8 mouse cellular contexts compared by ENCODE assay signal in the genomic region with DNA sequence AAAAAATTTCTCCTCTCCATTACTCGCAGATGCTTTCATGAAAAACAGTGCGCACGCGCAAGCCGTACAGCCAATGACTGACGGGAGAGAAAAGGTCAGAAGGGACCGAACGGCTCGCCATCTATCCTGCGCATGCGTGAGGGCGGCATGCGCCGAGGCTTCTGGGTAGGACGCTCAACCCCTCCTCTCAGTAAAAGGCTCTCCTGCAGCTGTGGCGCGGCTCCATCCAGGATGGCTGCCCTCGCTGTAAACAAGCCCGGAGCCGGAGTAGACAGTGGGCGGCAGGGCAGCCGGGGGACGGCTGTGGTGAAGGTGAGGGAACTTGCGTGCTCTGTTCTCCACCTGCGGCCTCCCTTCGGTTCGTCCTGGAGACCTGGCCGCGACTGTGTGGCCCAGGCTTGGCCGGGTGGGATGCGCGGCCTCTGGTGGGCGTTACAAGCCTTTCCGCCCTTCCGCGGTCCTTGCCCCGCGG. TPM values are rescaled to one million over a fixed set of nuclear protein-coding genes. Genes with fewer than 3 reads are reported as not detected.
DNase-seq lines count a peak whose midpoint lies in the region; ATAC-seq lines count a peak whose summit lies in the region.

Gene Trim23, plus strand, starts transcription at position 148 of the 472 bp plus-strand sequence.

- no peaks in the 10 kb centered on the region for H3K27me3 ChIP-seq in lung, embryonic 16.5 days (ENCODE audit: control insufficient read depth, insufficient read depth, low read depth, low read length)

- peak; percentile 97 for DNase-seq in MEL-GATA-1-ER (ENCODE audit: extremely low read depth, low read depth)
- peak; percentile 97 for DNase-seq in cerebellum, adult 8-10 months
- DNase-seq in forelimb bud, embryonic 11.5 days (ENCODE audit: low read depth, low spot score) = peak; percentile 99
- DNase-seq in layer of hippocampus, adult 9-10 months (ENCODE audit: low spot score) = peak; percentile 93
- DNase-seq in ovary, postnatal 10 days (ENCODE audit: low spot score) = peak; percentile 85
- peak; percentile 96 to 97 for DNase-seq in thymus, postnatal 10 days (ENCODE audit: low spot score in 2 of 2)

- under 1% methylated on average over 38 of the region's 38 CpGs for WGBS in lung, embryonic 16.5 days

- peak within 1 kb of the TSS; percentile 82 for H3K27ac ChIP-seq in lung, embryonic 16.5 days (ENCODE audit: low read length)

- peak; percentile 96 for ATAC-seq in hematopoietic stem cell, adult 5-6 weeks (replicated peaks in 1 of 2; ENCODE audit: insufficient read depth in 1 of 2, low FRiP score in 2 of 2, low TSS enrichment in 1 of 2, low read depth in 1 of 2, poor library complexity in 2 of 2, severe bottlenecking in 2 of 2)
- peak; percentile 100 for ATAC-seq in lung, embryonic 16.5 days (ENCODE audit: low read depth)

- H3K4me2 ChIP-seq in lung, embryonic 16.5 days (ENCODE audit: low read depth, low read length) = peak within 1 kb of the TSS; percentile 81

- peaks cover 7% of the 10 kb centered on the region for H3K36me3 ChIP-seq in lung, embryonic 16.5 days (ENCODE audit: control insufficient read depth, insufficient read depth, low read length)

- no peaks in the 10 kb centered on the region for H3K9me3 ChIP-seq in lung, embryonic 16.5 days (ENCODE audit: control insufficient read depth, low read length)

- H3K4me1 ChIP-seq in lung, embryonic 16.5 days (replicated peaks; ENCODE audit: control insufficient read depth, insufficient read depth, low read length) = peaks cover 9% of the 10 kb centered on the region; the same call in 1 of the 2 replicates

- H3K9ac ChIP-seq in lung, embryonic 16.5 days (ENCODE audit: low read length) = peak within 1 kb of the TSS; percentile 90

- peak within 1 kb of the TSS; percentile 72 for H3K4me3 ChIP-seq in lung, embryonic 16.5 days (ENCODE audit: low read length)

RNA-seq across cellular contexts. Expression of gene Trim23, which starts in this region (rescaled TPM):
- 33.5 and 43.5 TPM in 2 replicates for total RNA-seq in hematopoietic stem cell, adult 5-6 weeks (2017)
- 18.5 and 19.6 TPM in 2 replicates for polyA plus RNA-seq in lung, embryonic 16.5 days (2015; fragmentation: Nextera tagmentation; extraction: Ambion mirVana)

Comparison
In these comparisons a context has a peak if more than half of its experiments do, and no peak if none do; other contexts are left out.
1. Peak in every context shown above with its lines: DNase-seq, ATAC-seq, H3K4me3 ChIP-seq and H3K27ac ChIP-seq.